Mouse (Mus musculus) cortical plate, adult 2 months (tissue): Measurements from ENCODE around the gene Il1rap.

ENCODE experiments used
- CTCF ChIP-seq: fragments of 200-500 bp; IDR thresholded peaks from 2 replicates; pipeline ENCODE4 v1.5.1; 2011; ENCODE audit warnings: mild to moderate bottlenecking, control low read depth, low read length; ENCODE audit not compliant: insufficient read depth; ENCODE audit errors: extremely low read depth
- POLR2A ChIP-seq: fragments of 200-500 bp; IDR thresholded peaks from 2 replicates; pipeline ENCODE4 v1.6.1; 2011; ENCODE audit warnings: mild to moderate bottlenecking, low read length, control low read depth; ENCODE audit not compliant: insufficient read depth; ENCODE audit errors: extremely low read depth

DNA sequence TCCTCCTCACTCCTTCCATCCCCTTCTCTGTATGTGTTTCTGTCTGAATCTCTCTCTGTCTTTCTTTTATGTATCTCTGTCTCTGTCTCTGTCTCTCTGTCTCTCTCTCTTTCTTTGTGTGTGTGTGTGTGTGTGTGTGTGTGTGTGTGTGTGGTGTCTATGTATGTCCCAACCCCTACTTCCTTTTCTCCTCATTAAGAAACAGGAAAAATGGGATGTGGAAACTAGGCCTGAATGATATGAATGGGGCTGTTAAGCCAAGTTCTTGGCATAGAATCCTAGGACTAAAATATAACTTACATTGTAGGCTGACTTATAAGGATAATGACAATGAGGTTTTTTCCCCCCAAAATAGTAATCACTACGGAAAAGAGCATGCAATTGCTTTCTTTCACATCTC is 149.4 kb downstream of the Il1rap start:
- TF ChIP-seq POLR2A (no peak), CTCF (no peak)
